Mouse (Mus musculus): ENCODE measurements around the gene Ube2v1. TPM values are rescaled to one million over a fixed set of nuclear protein-coding genes. Genes with fewer than 3 reads are reported as not detected.
A peak's percentile ranks its signal among the peaks of the same experiment; 100 is the strongest.

Ube2v1 gene
- polyA plus RNA-seq, 1 experiment from 2014 or later, result 180 TPM

DNA sequence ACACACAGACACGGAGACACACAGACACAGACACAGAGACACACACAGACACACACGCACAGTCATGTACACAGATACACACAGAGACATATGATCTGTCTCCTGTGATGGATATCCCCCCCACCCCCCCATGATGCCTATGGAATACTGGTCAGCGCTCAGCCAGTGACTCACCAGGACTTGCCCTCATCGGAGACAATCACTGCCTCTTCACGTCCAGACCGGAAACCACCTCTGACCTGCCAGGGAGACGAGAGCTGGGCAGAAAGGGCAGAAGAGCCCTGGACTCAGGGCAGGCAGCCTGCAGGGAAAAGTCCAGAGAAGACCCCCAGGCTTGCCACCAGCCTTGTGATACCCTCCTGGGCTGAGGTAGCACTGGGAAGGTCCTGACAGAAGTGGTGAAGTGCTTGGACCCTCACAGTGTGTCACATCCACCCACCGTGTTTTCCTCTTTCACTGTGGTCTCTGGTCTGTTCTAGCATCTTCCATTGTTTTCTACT lies 55.7 kb downstream of the Ube2v1 start:
- H3K27me3 ChIP-seq, result no peaks in the 10 kb centered on the region
- in situ Hi-C loops (cut with MboI; ENCODE audit: low pct_unique_long_range_greater_than_20kb), result no loop called here
- TF ChIP-seq CTCF (IDR thresholded peaks at IDR 0.05), result no peak
- POLR2A ChIA-PET, result no interaction called here
- DNase-seq (ENCODE audit: low read depth, low spot score) (no peak), ATAC-seq (no peak)
- CTCF ChIA-PET, result interaction anchor here (1.8 kb wide), 1 partner anchor 29 kb away, joined by 6 read pairs; no protein-coding TSS in a partner anchor

DNA sequence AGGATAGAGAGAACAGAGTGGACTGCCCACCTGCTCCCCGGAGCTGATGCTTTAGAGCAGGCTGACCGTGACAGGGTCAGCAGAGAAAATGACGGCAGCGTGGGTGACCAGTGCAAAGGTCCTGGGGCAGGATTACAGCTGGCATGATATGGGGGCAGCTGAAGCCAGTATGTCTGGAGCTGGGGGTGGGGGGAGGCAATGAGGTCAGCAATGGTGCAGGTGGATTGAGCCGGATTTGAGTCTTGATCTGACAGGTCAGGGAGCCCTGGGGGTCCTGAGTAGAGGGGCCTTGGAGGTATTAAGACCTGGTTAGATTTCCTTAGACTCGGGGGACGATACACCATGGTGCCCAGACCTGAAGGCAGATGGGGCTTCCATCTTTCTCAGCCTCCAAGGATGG lies 56.3 kb downstream of the Ube2v1 start:
- no peak for DNase-seq (ENCODE audit: low read depth, low spot score)
- H3K27me3 ChIP-seq, result no peaks in the 10 kb centered on the region
- POLR2A ChIA-PET, result interaction anchor here (1.5 kb wide), 1 partner anchor 14 kb away, joined by 3 read pairs; no protein-coding TSS in a partner anchor
- ATAC-seq, result no peak
- in situ Hi-C loops (cut with MboI; ENCODE audit: low pct_unique_long_range_greater_than_20kb), result no loop called here
- CTCF ChIA-PET, result interaction anchor here (1.3 to 1.8 kb wide), 2 partner anchors 11 to 30 kb away, joined by 4 to 6 read pairs; no protein-coding TSS in a partner anchor
- TF ChIP-seq CTCF (IDR thresholded peaks at IDR 0.05), result no peak

DNA sequence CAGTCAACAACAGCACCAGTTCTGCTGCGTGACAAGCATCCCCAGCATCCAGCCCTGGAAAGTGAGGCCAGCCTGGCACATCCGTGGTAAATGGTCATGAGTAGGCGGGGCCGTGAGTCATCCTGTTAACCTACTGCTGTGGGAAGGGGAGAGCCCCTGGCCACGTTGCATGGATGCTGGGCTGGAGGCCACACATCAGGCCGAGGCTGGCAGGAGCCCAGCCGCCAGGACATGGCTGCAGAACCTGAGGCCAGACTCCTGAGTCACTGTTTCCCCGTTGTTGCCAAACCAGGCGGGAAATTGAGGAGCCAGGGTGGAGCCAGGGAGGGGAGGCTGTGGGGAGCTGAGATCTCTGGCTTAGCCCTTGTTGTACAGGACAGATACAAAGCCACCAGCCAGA lies 57.1 kb downstream of the Ube2v1 start:
- no peak for TF ChIP-seq CTCF (IDR thresholded peaks at IDR 0.05)
- ATAC-seq, result peak; percentile 73
- no peaks in the 10 kb centered on the region for H3K27me3 ChIP-seq
- CTCF ChIA-PET, result interaction anchor here (1.3 to 1.8 kb wide), 2 partner anchors 12 to 31 kb away, joined by 4 to 6 read pairs; no protein-coding TSS in a partner anchor
- in situ Hi-C loops (cut with MboI; ENCODE audit: low pct_unique_long_range_greater_than_20kb), result no loop called here
- DNase-seq (ENCODE audit: low read depth, low spot score), result peak; percentile 91
- POLR2A ChIA-PET, result interaction anchor here (1.5 kb wide), 1 partner anchor 14 kb away, joined by 3 read pairs; no protein-coding TSS in a partner anchor

DNA sequence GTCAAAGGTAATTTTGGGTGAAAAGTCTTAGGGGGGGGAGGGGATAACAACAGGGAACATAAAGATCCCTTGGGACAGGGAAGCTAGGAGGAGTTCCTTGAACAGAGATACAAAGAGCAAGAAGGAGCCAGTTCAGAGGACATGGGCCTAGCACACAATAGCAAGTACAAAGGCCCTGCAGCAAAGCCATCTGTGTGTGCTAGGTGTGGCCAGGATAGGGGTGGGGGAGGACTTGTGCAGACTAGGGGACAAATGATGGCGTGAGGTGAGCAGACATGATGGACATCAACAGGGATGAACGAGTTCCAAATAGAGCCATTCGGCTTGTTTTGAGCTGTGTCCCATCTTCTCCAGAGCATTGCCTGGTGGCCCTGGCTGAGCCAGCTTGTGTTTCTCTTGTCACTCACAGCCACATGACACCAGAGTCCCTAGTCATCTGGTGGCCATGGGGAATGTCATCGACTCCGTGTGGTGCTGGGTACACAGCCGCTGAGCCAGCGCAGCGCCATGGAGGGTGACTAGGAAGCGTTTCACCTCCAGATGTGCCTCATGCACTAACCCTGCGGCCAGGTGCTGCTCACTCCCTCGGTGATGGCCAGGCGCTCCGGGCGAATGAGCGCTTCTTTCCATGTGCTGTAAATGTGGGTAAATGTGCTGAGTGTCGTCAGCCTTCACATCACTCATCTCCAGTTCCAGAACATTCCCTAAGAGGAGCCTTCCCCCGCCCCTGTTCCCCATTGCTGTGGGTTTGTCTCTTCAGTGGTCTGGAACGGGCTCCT lies 60.3 kb downstream of the Ube2v1 start:
- no peak for TF ChIP-seq CTCF (IDR thresholded peaks at IDR 0.05)
- no peak for DNase-seq (ENCODE audit: low read depth, low spot score)
- in situ Hi-C loops (cut with MboI; ENCODE audit: low pct_unique_long_range_greater_than_20kb), result no loop called here
- no peak for ATAC-seq
- POLR2A ChIA-PET, result no interaction called here
- CTCF ChIA-PET, result interaction anchor here (1.1 kb wide), 1 partner anchor 29 kb away, joined by 3 read pairs; no protein-coding TSS in a partner anchor
- H3K27me3 ChIP-seq, result no peaks in the 10 kb centered on the region

DNA sequence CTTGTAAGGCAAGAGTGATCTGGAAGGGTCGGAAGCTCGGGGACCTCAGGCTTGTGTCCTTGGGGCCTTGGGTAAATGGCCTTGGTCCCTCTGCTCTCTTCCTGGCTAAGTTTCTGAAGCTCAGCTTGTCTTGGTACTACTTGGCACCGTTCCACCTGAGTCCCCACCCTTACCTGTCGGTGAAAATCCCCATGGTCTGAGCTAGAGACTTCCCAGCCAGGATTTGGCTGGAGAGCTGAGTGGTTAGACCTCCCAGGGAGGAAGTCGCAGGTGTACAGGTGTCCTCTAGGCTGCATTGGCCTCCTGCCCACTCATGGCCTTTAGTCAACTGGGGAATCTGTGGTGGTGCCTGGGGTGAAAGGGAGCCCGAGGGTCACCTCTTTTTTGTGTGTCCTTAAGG lies 61.1 kb downstream of the Ube2v1 start:
- ATAC-seq, result no peak
- TF ChIP-seq CTCF (IDR thresholded peaks at IDR 0.05), result no peak
- in situ Hi-C loops (cut with MboI; ENCODE audit: low pct_unique_long_range_greater_than_20kb), result no loop called here
- CTCF ChIA-PET, result interaction anchor here (1.1 kb wide), 1 partner anchor 30 kb away, joined by 3 read pairs; no protein-coding TSS in a partner anchor
- DNase-seq (ENCODE audit: low read depth, low spot score), result no peak
- POLR2A ChIA-PET, result interaction anchor here (0.9 kb wide), 1 partner anchor 9 kb away, joined by 3 read pairs; no protein-coding TSS in a partner anchor
- no peaks in the 10 kb centered on the region for H3K27me3 ChIP-seq

DNA sequence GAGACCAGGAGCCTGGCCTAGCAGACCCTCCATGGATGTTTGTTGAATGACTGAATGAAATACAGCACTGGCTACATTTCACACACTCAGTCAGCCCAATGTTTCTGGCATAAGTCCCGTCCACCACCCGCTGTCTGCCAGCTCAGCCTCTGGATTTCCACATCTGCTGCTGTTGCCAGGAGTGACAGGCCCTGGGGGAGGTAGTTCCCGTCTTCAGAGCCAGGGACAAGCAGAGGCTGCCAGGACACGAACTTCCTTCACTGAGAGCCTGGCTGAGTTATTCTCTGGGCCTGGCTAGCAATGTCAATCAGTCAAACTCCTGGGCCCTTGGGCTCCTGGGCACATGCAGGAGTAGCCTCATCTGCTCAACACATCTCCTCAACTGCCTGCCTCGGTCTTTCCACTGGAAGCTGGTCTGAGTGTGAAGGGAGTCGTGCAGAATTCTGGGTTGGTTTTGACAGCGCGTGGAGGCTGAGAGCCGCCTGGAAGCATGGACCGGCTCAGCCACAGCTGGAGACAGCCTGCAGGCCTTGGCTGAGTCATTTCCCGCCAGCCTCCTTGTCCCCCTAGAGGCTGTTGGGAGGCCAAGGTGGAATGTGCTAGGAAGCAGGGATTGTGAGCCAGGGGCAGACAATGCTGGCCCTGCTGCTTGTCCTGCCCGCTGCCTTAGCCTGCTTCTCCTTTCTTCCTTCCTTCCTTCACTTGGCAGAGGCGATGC lies 61.8 kb downstream of the Ube2v1 start:
- no peak for TF ChIP-seq CTCF (IDR thresholded peaks at IDR 0.05)
- ATAC-seq, result peak; percentile 37
- DNase-seq (ENCODE audit: low read depth, low spot score), result peak; percentile 84
- CTCF ChIA-PET, result interaction anchor here (1.1 kb wide), 1 partner anchor 30 kb away, joined by 3 read pairs; no protein-coding TSS in a partner anchor
- in situ Hi-C loops (cut with MboI; ENCODE audit: low pct_unique_long_range_greater_than_20kb), result no loop called here
- no peaks in the 10 kb centered on the region for H3K27me3 ChIP-seq
- POLR2A ChIA-PET, result interaction anchor here (0.9 kb wide), 1 partner anchor 9 kb away, joined by 3 read pairs; no protein-coding TSS in a partner anchor

DNA sequence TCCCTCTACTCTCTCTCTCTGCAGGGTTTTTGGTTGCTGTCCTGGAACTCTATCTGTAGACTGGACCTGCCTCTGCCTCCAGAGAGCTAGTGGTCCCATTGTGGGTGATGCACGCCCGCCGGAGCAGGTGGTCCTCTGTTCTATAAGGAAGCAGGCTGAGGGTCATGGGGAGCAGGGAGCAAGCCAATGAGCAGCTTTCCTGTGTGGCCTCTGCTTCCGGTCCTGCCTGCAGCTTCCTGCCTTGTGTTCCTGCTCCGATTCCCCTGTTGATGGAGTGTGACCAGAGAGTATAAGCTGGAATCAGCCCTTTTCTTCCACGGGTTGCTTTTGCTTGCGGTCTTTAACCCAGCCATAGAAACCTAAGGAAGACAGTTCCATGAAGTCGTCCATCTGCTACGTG lies 63.8 kb downstream of the Ube2v1 start:
- ATAC-seq (no peak), DNase-seq (ENCODE audit: low read depth, low spot score) (no peak)
- POLR2A ChIA-PET, result no interaction called here
- in situ Hi-C loops (cut with MboI; ENCODE audit: low pct_unique_long_range_greater_than_20kb), result no loop called here
- no peak for TF ChIP-seq CTCF (IDR thresholded peaks at IDR 0.05)
- no peaks in the 10 kb centered on the region for H3K27me3 ChIP-seq
- CTCF ChIA-PET, result no interaction called here

DNA sequence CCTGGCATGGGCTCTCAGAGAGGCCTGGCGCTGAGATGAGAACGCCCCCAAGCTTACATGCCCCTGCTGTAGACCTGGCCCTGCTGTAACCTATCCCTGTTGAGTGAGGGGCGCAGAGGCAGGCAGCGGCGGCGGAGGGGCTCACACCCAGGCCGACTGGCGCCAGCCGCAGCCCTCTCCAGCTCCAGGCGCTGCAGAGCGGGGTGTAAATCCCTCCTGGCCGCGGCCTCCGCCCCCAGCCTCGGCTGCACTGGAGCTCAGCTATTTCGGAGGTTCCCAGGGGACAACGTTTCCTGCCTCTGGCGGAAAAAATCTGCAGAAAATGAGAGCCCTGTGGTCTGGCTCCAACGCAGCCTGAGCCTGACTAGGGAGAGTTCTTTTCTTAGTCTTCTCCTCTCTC lies 66.2 kb downstream of the Ube2v1 start:
- no peak for ATAC-seq

DNA sequence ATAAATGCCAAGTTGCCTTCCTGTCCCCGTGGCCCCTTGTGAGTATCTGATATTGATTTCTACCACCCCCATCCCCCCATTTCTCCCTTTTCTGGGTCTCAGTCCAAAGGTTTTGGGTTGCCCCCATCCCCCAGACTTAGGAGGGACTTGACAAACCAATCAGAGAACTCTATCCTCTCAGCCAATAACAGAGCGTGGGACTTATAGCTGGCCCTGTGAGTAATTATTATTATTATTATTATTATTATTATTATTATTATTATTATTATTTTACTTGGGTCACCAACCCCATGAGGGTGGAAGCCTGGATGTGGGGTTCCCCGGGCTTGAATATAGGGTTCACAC lies 66.6 kb downstream of the Ube2v1 start:
- no peak for ATAC-seq

More for the DNA sequence above, 66.2 kb downstream of the Ube2v1 start:
- in situ Hi-C loops (cut with MboI; ENCODE audit: low pct_unique_long_range_greater_than_20kb), result no loop called here
- no peak for TF ChIP-seq CTCF (IDR thresholded peaks at IDR 0.05)
- ChIA-PET POLR2A (no interaction called here), CTCF (no interaction called here)
- H3K27me3 ChIP-seq, result no peaks in the 10 kb centered on the region
- no peak for DNase-seq (ENCODE audit: low read depth, low spot score)

DNA sequence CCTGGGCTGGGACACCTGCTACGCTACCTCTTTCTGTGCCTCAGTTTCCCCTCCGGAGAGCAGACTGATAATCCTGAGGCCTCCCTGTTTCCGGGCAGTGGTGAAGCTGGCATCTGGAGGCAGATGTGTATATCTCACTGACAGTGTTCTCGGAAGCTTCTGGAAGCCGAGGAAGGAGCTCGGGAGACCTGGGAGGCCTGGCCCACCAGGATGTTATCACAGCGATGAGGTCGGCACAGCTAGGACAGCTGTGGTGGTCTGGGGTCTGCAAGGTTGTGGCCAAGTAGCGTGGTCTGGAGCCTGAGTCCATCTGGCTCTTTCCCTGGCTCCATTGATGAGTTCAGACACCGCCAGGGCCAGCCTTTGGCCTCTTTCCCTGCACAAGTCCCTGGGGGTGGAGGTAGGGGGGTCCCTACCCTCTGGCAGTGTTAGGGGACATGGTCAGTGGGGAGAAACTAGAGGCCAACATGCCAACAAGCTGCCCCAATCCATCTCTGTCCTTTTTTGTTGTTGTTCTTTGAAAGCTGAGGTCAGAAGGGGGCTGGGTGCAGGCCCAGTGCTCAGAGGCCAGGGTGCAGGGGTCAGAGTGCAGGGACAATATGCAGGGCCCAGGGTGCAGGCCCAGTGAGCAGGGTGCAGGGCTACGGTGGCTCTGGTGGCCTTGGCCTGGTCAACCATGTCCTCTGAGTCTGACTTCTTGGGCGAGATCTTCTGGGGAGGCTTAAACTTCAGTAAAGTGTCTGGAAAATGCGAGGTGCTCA lies 67.2 kb downstream of the Ube2v1 start:
- CTCF ChIA-PET, result no interaction called here
- no peak for TF ChIP-seq CTCF (IDR thresholded peaks at IDR 0.05)
- no peak for ATAC-seq
- in situ Hi-C loops (cut with MboI; ENCODE audit: low pct_unique_long_range_greater_than_20kb), result no loop called here
- POLR2A ChIA-PET, result no interaction called here
- H3K27me3 ChIP-seq, result no peaks in the 10 kb centered on the region
- no peak for DNase-seq (ENCODE audit: low read depth, low spot score)

More for the DNA sequence above, 66.6 kb downstream of the Ube2v1 start:
- in situ Hi-C loops (cut with MboI; ENCODE audit: low pct_unique_long_range_greater_than_20kb), result no loop called here
- ChIA-PET CTCF (no interaction called here), POLR2A (no interaction called here)
- DNase-seq (ENCODE audit: low read depth, low spot score), result no peak
- H3K27me3 ChIP-seq, result no peaks in the 10 kb centered on the region
- no peak for TF ChIP-seq CTCF (IDR thresholded peaks at IDR 0.05)
